Mouse (Mus musculus) MEL (cell line): ENCODE data around the gene Cbln4. TPM values are rescaled to one million over a fixed set of nuclear protein-coding genes. Genes with fewer than 3 reads are reported as not detected.

ENCODE experiments used
- DNase-seq: peaks from one replicate; pipeline ENCODE4 v3.0.0; 2011; ENCODE audit warnings: low read depth, low spot score
- H3K27ac ChIP-seq: 2 replicates; pipeline ENCODE4 v1.5.1; 2012; ENCODE audit warnings: low read depth, mild to moderate bottlenecking, control low read depth, low read length, moderate library complexity; ENCODE audit not compliant: control insufficient read depth
- H3K27me3 ChIP-seq, 2 experiments: fragments of 150-350 bp in 1 of 2; sonication (generic) in 1 of 2; 2 replicates each; pipeline ENCODE4 v1.6.1; 2012; ENCODE audit warnings: low read length in 2 of 2, mild to moderate bottlenecking in 2 of 2, improper control_type of control experiment in 1 of 2, moderate library complexity in 1 of 2; ENCODE audit not compliant: insufficient read depth in 2 of 2, control insufficient read depth in 1 of 2
- H3K36me3 ChIP-seq, 2 experiments: 2 replicates each; pipeline ENCODE4 v1.6.1; 2012 to 2014; ENCODE audit warnings: low read length in 2 of 2, improper control_type of control experiment in 1 of 2, inconsistent platforms in 1 of 2, mild to moderate bottlenecking in 1 of 2; ENCODE audit not compliant: insufficient read depth in 2 of 2, control insufficient read depth in 1 of 2
- H3K4me1 ChIP-seq, 2 experiments: fragments of 150-350 bp in 1 of 2; sonication (generic) in 1 of 2; 2 replicates each; pipeline ENCODE4 v1.6.1; 2012; ENCODE audit warnings: low read length in 2 of 2, improper control_type of control experiment in 1 of 2, mild to moderate bottlenecking in 1 of 2; ENCODE audit not compliant: insufficient read depth in 2 of 2, control insufficient read depth in 1 of 2
- H3K4me3 ChIP-seq, 2 experiments: fragments of 150-350 bp in 1 of 2; sonication (generic) in 1 of 2; 2 replicates each; pipeline ENCODE4 v1.5.1; 2012; ENCODE audit warnings: low read depth in 2 of 2, low read length in 2 of 2, mild to moderate bottlenecking in 2 of 2, moderate library complexity in 2 of 2, control low read depth in 1 of 2, improper control_type of control experiment in 1 of 2; ENCODE audit not compliant: control insufficient read depth in 1 of 2, insufficient read depth in 1 of 2
- H3K79me2 ChIP-seq: 2 replicates; pipeline ENCODE4 v1.6.1; 2012; ENCODE audit warnings: mild to moderate bottlenecking, low read length, moderate library complexity; ENCODE audit not compliant: control insufficient read depth, poor library complexity, insufficient read depth
- H3K9ac ChIP-seq: 2 replicates; pipeline ENCODE4 v1.6.1; 2012; ENCODE audit warnings: low read depth, mild to moderate bottlenecking, control low read depth, low read length, moderate library complexity; ENCODE audit not compliant: control insufficient read depth, poor library complexity, severe bottlenecking
- H3K9me3 ChIP-seq: fragments of 150-350 bp; sonication (generic); replicated peaks from 2 replicates; pipeline ENCODE4 v1.6.1; 2012; ENCODE audit warnings: mild to moderate bottlenecking, low read length, improper control_type of control experiment, moderate library complexity; ENCODE audit not compliant: insufficient read depth
- BHLHE40 ChIP-seq: IDR thresholded peaks from 2 replicates; pipeline ENCODE4 v1.6.1; 2012; ENCODE audit warnings: low read depth, mild to moderate bottlenecking, inconsistent platforms, low read length, improper control_type of control experiment, borderline replicate concordance
- CHD1 ChIP-seq: IDR thresholded peaks from 2 replicates; pipeline ENCODE4 v1.6.1; 2012; ENCODE audit warnings: low read depth, mild to moderate bottlenecking, inconsistent platforms, low read length, improper control_type of control experiment
- CTCF ChIP-seq, 3 experiments: IDR thresholded peaks in 2 of 3; conservative IDR thresholded peaks in 1 of 3; 2 replicates each; pipeline ENCODE4 v1.5.1; 2011 to 2012; ENCODE audit warnings: low read length in 3 of 3, low read depth in 2 of 3, mild to moderate bottlenecking in 2 of 3, improper control_type of control experiment in 1 of 3, inconsistent platforms in 1 of 3, mixed read lengths in 1 of 3, moderate library complexity in 1 of 3; ENCODE audit not compliant: control insufficient read depth in 1 of 3, insufficient read depth in 1 of 3, poor library complexity in 1 of 3, severe bottlenecking in 1 of 3
- E2F4 ChIP-seq: IDR thresholded peaks from 2 replicates; pipeline ENCODE4 v1.6.1; 2011; ENCODE audit warnings: low read depth, low read length, improper control_type of control experiment, borderline replicate concordance
- ELF1 ChIP-seq: IDR thresholded peaks from 2 replicates; pipeline ENCODE4 v1.6.1; 2014; ENCODE audit warnings: low read depth, mild to moderate bottlenecking, inconsistent platforms, low read length, improper control_type of control experiment, moderate library complexity
- GABPA ChIP-seq: IDR thresholded peaks from 2 replicates; pipeline ENCODE4 v1.6.1; 2012; ENCODE audit warnings: low read depth, mild to moderate bottlenecking, inconsistent platforms, low read length, improper control_type of control experiment, moderate library complexity
- JUND ChIP-seq: IDR thresholded peaks from 2 replicates; pipeline ENCODE4 v1.6.1; 2011; ENCODE audit warnings: low read depth, mild to moderate bottlenecking, improper control_type of control experiment, low read length
- KAT2A ChIP-seq: conservative IDR thresholded peaks from 2 replicates; pipeline ENCODE4 v1.6.1; 2012; ENCODE audit warnings: low read depth, low read length, improper control_type of control experiment, inconsistent platforms
- MAFK ChIP-seq: IDR thresholded peaks from 2 replicates; pipeline ENCODE4 v1.6.1; 2011; ENCODE audit warnings: low read depth, mild to moderate bottlenecking, low read length, improper control_type of control experiment, borderline replicate concordance
- MAX ChIP-seq: IDR thresholded peaks from 2 replicates; pipeline ENCODE4 v1.6.1; 2011; ENCODE audit warnings: low read length, improper control_type of control experiment
- MAZ ChIP-seq: IDR thresholded peaks from 2 replicates; pipeline ENCODE4 v1.6.1; 2012; ENCODE audit warnings: low read depth, mild to moderate bottlenecking, inconsistent platforms, low read length, improper control_type of control experiment
- MXI1 ChIP-seq: IDR thresholded peaks from 2 replicates; pipeline ENCODE4 v1.6.1; 2011; ENCODE audit warnings: mild to moderate bottlenecking, low read depth, low read length, improper control_type of control experiment
- MYB ChIP-seq: IDR thresholded peaks from 2 replicates; pipeline ENCODE4 v1.6.1; 2011; ENCODE audit warnings: mild to moderate bottlenecking, low read depth, low read length, improper control_type of control experiment
- NELFE ChIP-seq: IDR thresholded peaks from 2 replicates; pipeline ENCODE4 v1.6.1; 2011; ENCODE audit warnings: low read depth, low read length, improper control_type of control experiment
- POLR2A ChIP-seq, 2 experiments: IDR thresholded peaks; 2 replicates each; pipeline ENCODE4 v1.6.1; 2011 to 2012; ENCODE audit warnings: low read length in 2 of 2, mild to moderate bottlenecking in 2 of 2, control low read depth in 1 of 2, improper control_type of control experiment in 1 of 2, low read depth in 1 of 2, moderate library complexity in 1 of 2; ENCODE audit not compliant: control insufficient read depth in 1 of 2, insufficient read depth in 1 of 2, poor library complexity in 1 of 2
- POLR2AphosphoS2 ChIP-seq: IDR thresholded peaks from 2 replicates; pipeline ENCODE4 v1.6.1; 2011; ENCODE audit warnings: low read length, improper control_type of control experiment
- RAD21 ChIP-seq: IDR thresholded peaks from 2 replicates; pipeline ENCODE4 v1.6.1; 2011; ENCODE audit warnings: mild to moderate bottlenecking, low read depth, low read length, improper control_type of control experiment
- RCOR1 ChIP-seq: IDR thresholded peaks from 2 replicates; pipeline ENCODE4 v1.6.1; 2012; ENCODE audit warnings: low read depth, mild to moderate bottlenecking, inconsistent platforms, low read length, improper control_type of control experiment
- SIN3A ChIP-seq: IDR thresholded peaks from 2 replicates; pipeline ENCODE4 v1.6.1; 2012; ENCODE audit warnings: low read length, improper control_type of control experiment, inconsistent platforms
- SMC3 ChIP-seq: IDR thresholded peaks from 2 replicates; pipeline ENCODE4 v1.6.1; 2011; ENCODE audit warnings: low read depth, low read length, improper control_type of control experiment
- TAL1 ChIP-seq: IDR thresholded peaks from 2 replicates; pipeline ENCODE4 v1.6.1; 2012; ENCODE audit warnings: mild to moderate bottlenecking, inconsistent platforms, low read length, moderate library complexity, mixed read lengths
- UBTF ChIP-seq: IDR thresholded peaks from 2 replicates; pipeline ENCODE4 v1.6.1; 2012; ENCODE audit warnings: low read depth, mild to moderate bottlenecking, inconsistent platforms, low read length, improper control_type of control experiment, moderate library complexity, borderline replicate concordance; ENCODE audit not compliant: insufficient read depth
- USF1 ChIP-seq: IDR thresholded peaks from 2 replicates; pipeline ENCODE4 v1.6.1; 2014; ENCODE audit warnings: low read depth, mild to moderate bottlenecking, inconsistent platforms, low read length, improper control_type of control experiment, moderate library complexity
- USF2 ChIP-seq, 2 experiments: IDR thresholded peaks; 2 replicates each; pipeline ENCODE4 v1.6.1; 2011 to 2012; ENCODE audit warnings: improper control_type of control experiment in 2 of 2, low read length in 2 of 2, borderline replicate concordance in 1 of 2, inconsistent platforms in 1 of 2, low read depth in 1 of 2, mild to moderate bottlenecking in 1 of 2; ENCODE audit not compliant: insufficient read depth in 1 of 2
- ZC3H11A ChIP-seq: IDR thresholded peaks from 2 replicates; pipeline ENCODE4 v1.6.1; 2012; ENCODE audit warnings: low read depth, mild to moderate bottlenecking, inconsistent platforms, low read length, improper control_type of control experiment
- ZKSCAN1 ChIP-seq: IDR thresholded peaks from 2 replicates; pipeline ENCODE4 v1.6.1; 2012; ENCODE audit warnings: low read depth, mild to moderate bottlenecking, inconsistent platforms, low read length, improper control_type of control experiment, moderate library complexity
- ZNF384 ChIP-seq: IDR thresholded peaks from 2 replicates; pipeline ENCODE4 v1.6.1; 2012; ENCODE audit warnings: low read depth, mild to moderate bottlenecking, inconsistent platforms, low read length, improper control_type of control experiment
- polyA plus RNA-seq, 2 experiments: library from polyadenylated mRNA; stranded (reverse) in 1 of 2; unstranded in 1 of 2; fragments of >175 nt in 1 of 2; fragments of >200 nt in 1 of 2; gene quantifications; 2 replicates each; pipeline versions ENCODE4 v1.2.1 to v1.2.4; 2012; ENCODE audit warnings: low replicate concordance in 2 of 2, low read depth in 1 of 2; ENCODE audit not compliant: insufficient read length in 2 of 2, insufficient read depth in 1 of 2, missing spikeins in 1 of 2
- total RNA-seq: library from RNA; depleted of rRNA; stranded (reverse); fragments of 300-350 nt; gene quantifications from 2 replicates; pipeline ENCODE4 v1.2.3, GENCODE M21; 2012

Gene Cbln4
- total and polyA plus RNA-seq, 3 experiments = not detected

- Histone ChIP-seq H3K9ac (no peak overlapping the region), H3K4me1 (no peaks in the 10 kb centered on the region), H3K27me3 (no peaks in the 10 kb centered on the region), H3K9me3 (no peaks in the 10 kb centered on the region), H3K4me3 (no peak overlapping the region), H3K27ac (no peak overlapping the region), H3K36me3 (no peaks in the 10 kb centered on the region), H3K79me2 (no peaks in the 10 kb centered on the region)
- TF ChIP-seq CTCF (IDR thresholded peaks at IDR 0.05 in 2 of 3, conservative IDR thresholded peaks at IDR 0.05 in 1 of 3; ENCODE audit: control insufficient read depth in 1 of 3, insufficient read depth in 1 of 3, low read depth in 2 of 3, low read length in 3 of 3, poor library complexity in 1 of 3, severe bottlenecking in 1 of 3) (no peak), ZC3H11A (no peak), TAL1 (no peak), POLR2AphosphoS2 (no peak), NELFE (no peak), GABPA (no peak)
- no peak for DNase-seq
Observed at GRCm38 (mm10) chr2:172005970-172006369, 37.3 kb downstream of the Cbln4 start.

GRCm38 (mm10) chr2:172004029-172004984 lies 39.0 kb downstream of the Cbln4 start:
- no peak for DNase-seq

GRCm38 (mm10) chr2:171996979-171997686 lies 46.1 kb downstream of the Cbln4 start:
- DNase-seq = no peak
- Histone ChIP-seq H3K27ac (no peak overlapping the region), H3K79me2 (no peaks in the 10 kb centered on the region), H3K9me3 (no peaks in the 10 kb centered on the region), H3K4me3 (no peak overlapping the region), H3K27me3 (no peaks in the 10 kb centered on the region), H3K4me1 (no peaks in the 10 kb centered on the region), H3K36me3 (no peaks in the 10 kb centered on the region), H3K9ac (no peak overlapping the region)
- no peak for TF ChIP-seq MYB
- TF ChIP-seq SIN3A = no peak
- no peak for TF ChIP-seq CHD1
- TF ChIP-seq RAD21 = no peak
- no peak for TF ChIP-seq ZKSCAN1
- TF ChIP-seq TAL1 = no peak
- no peak for TF ChIP-seq BHLHE40
- no peak for TF ChIP-seq POLR2A (IDR thresholded peaks at IDR 0.05; ENCODE audit: control insufficient read depth in 1 of 2, insufficient read depth in 1 of 2, low read depth in 1 of 2, low read length in 2 of 2, poor library complexity in 1 of 2)
- no peak for TF ChIP-seq MXI1
- no peak for TF ChIP-seq E2F4
- no peak for TF ChIP-seq UBTF
- no peak for TF ChIP-seq MAX
- no peak for TF ChIP-seq MAFK
- no peak for TF ChIP-seq JUND
- TF ChIP-seq SMC3 = no peak

More at GRCm38 (mm10) chr2:172004029-172004984, 39.0 kb downstream of the Cbln4 start:
- H3K9me3 ChIP-seq = no peaks in the 10 kb centered on the region
- no peaks in the 10 kb centered on the region for H3K4me1 ChIP-seq
- H3K4me3 ChIP-seq = no peak overlapping the region
- TF ChIP-seq ZNF384 = no peak
- no peak for TF ChIP-seq POLR2AphosphoS2
- TF ChIP-seq MAZ = no peak
- no peak for TF ChIP-seq USF1
- TF ChIP-seq MYB = no peak
- TF ChIP-seq ELF1 = no peak
- no peak for TF ChIP-seq KAT2A
- no peak for TF ChIP-seq RAD21
- TF ChIP-seq USF2 (IDR thresholded peaks at IDR 0.05; ENCODE audit: borderline replicate concordance in 1 of 2, insufficient read depth in 1 of 2, low read depth in 1 of 2, low read length in 2 of 2) = no peak
- TF ChIP-seq ZKSCAN1 = no peak
- no peak for TF ChIP-seq RCOR1
- TF ChIP-seq TAL1 = no peak
- no peak for TF ChIP-seq GABPA
- no peak for TF ChIP-seq BHLHE40
- no peaks in the 10 kb centered on the region for H3K79me2 ChIP-seq
- H3K27ac ChIP-seq = no peak overlapping the region
- no peak overlapping the region for H3K9ac ChIP-seq
- H3K27me3 ChIP-seq = no peaks in the 10 kb centered on the region
- no peaks in the 10 kb centered on the region for H3K36me3 ChIP-seq
